Mouse (Mus musculus): Measurements from ENCODE around the gene Fancd2os. TPM values are rescaled to one million over a fixed set of nuclear protein-coding genes. Genes with fewer than 3 reads are reported as not detected.
A peak's percentile ranks its signal among the peaks of the same experiment; 100 is the strongest.

Gene Fancd2os
- not detected for total RNA-seq (2018; cell fraction: chromatin; rRNA removed)
- not detected for total RNA-seq (2018; cell fraction: cytosol; rRNA removed)
- under 1 TPM in 1 of 26 experiments, not detected in 25; 0.77 TPM for total RNA-seq (2018; cell fraction: nucleus; rRNA removed)
- polyA plus RNA-seq (2018): not detected in 3 replicates

DNA sequence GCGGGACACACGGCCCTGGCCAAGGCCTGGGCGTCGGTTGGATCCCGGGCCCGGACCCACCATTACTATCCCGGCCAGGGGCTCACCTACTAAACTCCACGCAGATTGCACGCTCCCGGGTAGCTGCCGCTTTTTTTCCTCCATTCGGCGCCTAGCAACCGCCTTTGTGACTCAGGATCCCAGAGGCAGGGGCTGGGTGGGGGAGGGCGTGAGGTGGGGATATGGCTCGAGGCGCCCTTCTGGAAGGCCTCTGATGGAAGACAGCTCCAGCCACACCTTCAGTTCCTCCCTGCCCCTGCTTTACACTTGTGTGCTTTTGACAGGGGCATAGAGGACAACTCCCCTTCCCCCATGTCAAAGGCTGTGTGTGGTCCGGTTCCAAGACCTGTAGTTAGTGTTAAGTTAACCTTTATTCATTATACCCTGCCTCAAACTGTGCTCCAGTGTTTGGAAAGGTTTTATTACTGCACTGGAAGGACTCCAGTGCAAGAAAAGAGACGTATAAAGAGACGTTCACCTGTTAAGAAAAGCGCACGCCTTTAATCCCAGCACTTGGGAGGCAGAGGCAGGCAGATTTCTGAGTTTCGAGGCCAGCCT, at the start of gene Fancd2os:
Fancd2os (minus strand) TSS at position 173 of the 597 bp plus-strand sequence.
- H3K79me2 ChIP-seq (ENCODE audit: inconsistent target): peaks cover 8% of the 10 kb centered on the region
- no peak within 1 kb of the TSS for H3K4me3 ChIP-seq (ENCODE audit: inconsistent target)
- no peak within 1 kb of the TSS for H3K27ac ChIP-seq
- 88% methylated on average over 23 of the region's 23 CpGs for WGBS (ENCODE audit: missing documents)
- no peaks in the 10 kb centered on the region for H3K36me3 ChIP-seq (ENCODE audit: inconsistent target)

DNA sequence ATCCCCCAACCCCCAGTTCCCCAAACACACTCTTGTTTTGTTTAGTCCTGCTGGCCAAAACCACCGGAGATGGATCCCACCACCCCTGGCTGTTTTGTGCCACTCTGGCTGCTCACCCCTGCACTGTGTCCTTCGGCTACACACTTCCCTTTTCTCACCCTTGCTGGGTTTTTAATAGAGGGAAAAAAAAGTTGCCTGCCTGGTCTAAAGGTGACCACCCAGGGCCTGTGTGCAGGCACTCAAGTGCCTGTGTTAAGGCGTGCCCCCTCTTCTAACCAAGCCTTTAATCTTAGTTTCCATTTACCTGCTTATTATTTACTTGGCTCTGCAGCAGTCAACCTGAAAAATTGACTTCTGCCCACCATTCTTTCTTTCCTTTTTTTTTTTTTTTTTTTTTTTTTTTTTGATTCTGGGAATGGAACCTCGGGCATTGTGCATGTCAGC, 49.7 kb upstream of the Fancd2os start:
- H3K36me3 ChIP-seq (ENCODE audit: inconsistent target): peaks cover 43% of the 10 kb centered on the region; the same call in 1 of the 2 replicates
- no peak overlapping the region for H3K4me3 ChIP-seq (ENCODE audit: inconsistent target)
- H3K79me2 ChIP-seq (ENCODE audit: inconsistent target): peaks cover 100% of the 10 kb centered on the region
- peak overlapping the region; percentile 56 for H3K27ac ChIP-seq
- 3% methylated on average over 3 of the region's 4 CpGs for WGBS (ENCODE audit: missing documents)

GRCm38 (mm10) chr6:113649346-113650196, 49.1 kb upstream of the Fancd2os start:
- Histone ChIP-seq H3K79me2 (ENCODE audit: inconsistent target) (peaks cover 96% of the 10 kb centered on the region), H3K36me3 (ENCODE audit: inconsistent target) (peaks cover 43% of the 10 kb centered on the region; the same call in 1 of the 2 replicates), H3K27ac (peak overlapping the region; percentile 56), H3K4me3 (ENCODE audit: inconsistent target) (no peak overlapping the region)
- 51% methylated on average over 5 of the region's 7 CpGs for WGBS (ENCODE audit: missing documents)

DNA sequence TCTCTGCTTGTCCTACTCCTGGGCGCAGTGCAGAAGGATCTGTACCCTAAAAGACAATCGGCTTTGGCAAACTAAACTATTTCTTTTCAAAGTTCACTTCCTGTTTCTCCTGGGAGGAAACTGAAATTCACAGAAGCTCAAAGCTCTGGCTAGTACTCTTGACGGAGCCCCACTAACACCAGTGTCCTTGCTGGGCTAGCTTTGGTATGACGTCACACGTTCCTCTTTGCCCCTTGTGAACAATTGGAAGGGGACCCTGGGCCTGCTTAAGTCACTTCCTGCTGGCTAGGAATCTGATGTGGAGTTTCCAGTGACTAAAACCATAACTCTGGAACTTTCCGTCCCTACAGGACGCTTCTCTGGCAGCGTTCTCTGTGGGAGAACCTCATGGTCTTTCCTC, 44.3 kb upstream of the Fancd2os start:
- H3K79me2 ChIP-seq (ENCODE audit: inconsistent target): peaks cover 96% of the 10 kb centered on the region
- H3K36me3 ChIP-seq (ENCODE audit: inconsistent target): peaks cover 25% of the 10 kb centered on the region; the same call in 1 of the 2 replicates
- 22% methylated on average over 8 of the region's 8 CpGs for WGBS (ENCODE audit: missing documents)
- H3K4me3 ChIP-seq (ENCODE audit: inconsistent target): no peak overlapping the region
- H3K27ac ChIP-seq: peak overlapping the region; percentile 75

GRCm38 (mm10) chr6:113643967-113644366, 43.5 kb upstream of the Fancd2os start:
- peak overlapping the region; percentile 75 for H3K27ac ChIP-seq
- no peak overlapping the region for H3K4me3 ChIP-seq (ENCODE audit: inconsistent target)
- 100% methylated on average over 2 of the region's 2 CpGs for WGBS (ENCODE audit: missing documents)
- peaks cover 22% of the 10 kb centered on the region; the same call in 1 of the 2 replicates for H3K36me3 ChIP-seq (ENCODE audit: inconsistent target)
- peaks cover 96% of the 10 kb centered on the region for H3K79me2 ChIP-seq (ENCODE audit: inconsistent target)

GRCm38 (mm10) chr6:113643021-113643420, 42.5 kb upstream of the Fancd2os start:
- WGBS (ENCODE audit: missing documents): 83% methylated on average over 3 of the region's 4 CpGs
- Histone ChIP-seq H3K79me2 (ENCODE audit: inconsistent target) (peaks cover 94% of the 10 kb centered on the region), H3K36me3 (ENCODE audit: inconsistent target) (peaks cover 12% of the 10 kb centered on the region; the same call in 1 of the 2 replicates), H3K4me3 (ENCODE audit: inconsistent target) (no peak overlapping the region), H3K27ac (no peak overlapping the region)

DNA sequence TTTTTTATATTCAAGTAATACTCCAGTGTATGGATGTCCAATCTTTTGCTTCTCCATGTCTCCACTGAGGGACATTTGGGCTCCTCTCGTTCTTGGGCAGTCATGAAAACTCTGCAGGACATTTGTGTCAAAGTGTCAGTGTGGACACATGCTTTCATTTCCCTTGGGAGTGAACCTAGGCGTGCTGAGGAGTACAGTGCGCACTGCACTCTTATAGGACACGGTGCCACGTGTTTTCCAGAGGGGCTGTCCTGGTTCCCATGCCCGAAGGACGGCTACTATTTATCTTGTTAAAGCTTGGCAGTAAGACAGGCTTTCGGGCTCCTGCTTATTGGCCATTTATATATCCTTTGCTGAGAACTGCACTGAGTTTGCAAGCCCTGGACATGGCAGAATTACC, 42.1 kb upstream of the Fancd2os start:
- WGBS (ENCODE audit: missing documents): 96% methylated on average over 8 of the region's 8 CpGs
- Histone ChIP-seq H3K27ac (no peak overlapping the region), H3K79me2 (ENCODE audit: inconsistent target) (peaks cover 90% of the 10 kb centered on the region), H3K4me3 (ENCODE audit: inconsistent target) (no peak overlapping the region), H3K36me3 (ENCODE audit: inconsistent target) (peaks cover 8% of the 10 kb centered on the region; the same call in 1 of the 2 replicates)

- Histone ChIP-seq H3K79me2 (ENCODE audit: inconsistent target) (peaks cover 59% of the 10 kb centered on the region), H3K36me3 (ENCODE audit: inconsistent target) (no peaks in the 10 kb centered on the region), H3K4me3 (ENCODE audit: inconsistent target) (peak overlapping the region; percentile 84), H3K27ac (peak overlapping the region; percentile 72)
- WGBS (ENCODE audit: missing documents): 81% methylated on average over 4 of the region's 4 CpGs
Observed at GRCm38 (mm10) chr6:113639201-113639600, 38.7 kb upstream of the Fancd2os start.

GRCm38 (mm10) chr6:113638302-113639040, 38.0 kb upstream of the Fancd2os start, which contains the start of gene Irak2:
Gene Irak2 (plus strand): TSS chr6:113638467.
- peak within 1 kb of the TSS; percentile 84 for H3K4me3 ChIP-seq (ENCODE audit: inconsistent target)
- peak within 1 kb of the TSS; percentile 72 for H3K27ac ChIP-seq
- no peaks in the 10 kb centered on the region for H3K36me3 ChIP-seq (ENCODE audit: inconsistent target)
- H3K79me2 ChIP-seq (ENCODE audit: inconsistent target): peaks cover 52% of the 10 kb centered on the region
- WGBS (ENCODE audit: missing documents): 4% methylated on average over 37 of the region's 37 CpGs

DNA sequence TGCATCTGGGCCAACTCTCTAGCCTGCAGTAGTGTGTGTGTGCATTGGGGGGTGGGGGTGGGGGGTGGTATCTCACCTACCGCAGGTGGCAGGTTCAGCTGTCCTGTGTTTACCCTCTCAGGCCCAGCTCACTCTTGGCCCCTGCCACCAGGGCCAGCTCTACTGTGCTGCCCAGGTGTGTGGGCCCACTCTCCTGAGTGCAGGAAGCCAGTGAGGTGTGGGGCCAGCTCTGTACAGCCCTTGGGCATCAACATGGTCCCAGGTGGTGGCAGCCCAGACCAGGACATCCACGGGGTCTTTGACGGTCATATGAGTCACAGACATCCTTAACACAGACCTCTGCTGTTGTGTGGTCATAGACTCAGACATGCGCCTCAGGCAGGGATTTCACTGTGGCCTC, 32.3 kb upstream of the Fancd2os start:
- WGBS (ENCODE audit: missing documents): 94% methylated on average over 4 of the region's 4 CpGs
- Histone ChIP-seq H3K79me2 (ENCODE audit: inconsistent target) (peaks cover 3% of the 10 kb centered on the region; the same call in 1 of the 2 replicates), H3K4me3 (ENCODE audit: inconsistent target) (no peak overlapping the region), H3K27ac (no peak overlapping the region), H3K36me3 (ENCODE audit: inconsistent target) (peaks cover 13% of the 10 kb centered on the region; the same call in 1 of the 2 replicates)

DNA sequence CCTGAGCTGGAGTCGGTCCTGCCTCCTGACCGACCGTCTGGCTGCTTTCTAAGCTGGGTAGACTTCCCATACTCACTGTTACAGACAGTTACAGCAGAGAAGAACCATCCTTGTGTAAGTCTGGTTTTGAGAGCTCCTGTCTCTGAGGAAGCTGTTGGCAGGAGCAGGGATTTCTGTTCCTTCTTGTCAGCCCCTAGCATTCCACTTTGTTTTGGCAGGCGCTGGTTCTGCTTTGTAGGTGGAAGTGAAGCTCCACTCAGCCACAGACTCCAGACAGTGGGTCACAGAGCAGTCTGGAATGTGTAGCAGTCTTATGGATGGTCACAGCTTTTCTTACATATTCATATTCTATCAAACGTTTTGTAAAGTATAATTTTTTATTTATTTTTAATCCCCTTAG, 29.8 kb upstream of the Fancd2os start:
- peaks cover 28% of the 10 kb centered on the region for H3K79me2 ChIP-seq (ENCODE audit: inconsistent target)
- peak overlapping the region; percentile 32 for H3K27ac ChIP-seq
- WGBS (ENCODE audit: missing documents): 26% methylated on average over 5 of the region's 5 CpGs
- H3K36me3 ChIP-seq (ENCODE audit: inconsistent target): peaks cover 15% of the 10 kb centered on the region; the same call in 1 of the 2 replicates
- no peak overlapping the region for H3K4me3 ChIP-seq (ENCODE audit: inconsistent target)

- H3K36me3 ChIP-seq (ENCODE audit: inconsistent target): peaks cover 10% of the 10 kb centered on the region; the same call in 1 of the 2 replicates
- 60% methylated on average over 5 of the region's 5 CpGs for WGBS (ENCODE audit: missing documents)
- no peak overlapping the region for H3K27ac ChIP-seq
- peak overlapping the region; percentile 65 for H3K4me3 ChIP-seq (ENCODE audit: inconsistent target)
- H3K79me2 ChIP-seq (ENCODE audit: inconsistent target): peaks cover 39% of the 10 kb centered on the region
Observed at GRCm38 (mm10) chr6:113624989-113625770, 24.7 kb upstream of the Fancd2os start.

GRCm38 (mm10) chr6:113623941-113624751, 23.6 kb upstream of the Fancd2os start, which contains the start of gene Vhl:
Gene Vhl (plus strand): TSS chr6:113623959.
- under 1% methylated on average over 69 of the region's 76 CpGs for WGBS (ENCODE audit: missing documents)
- Histone ChIP-seq H3K79me2 (ENCODE audit: inconsistent target) (peaks cover 39% of the 10 kb centered on the region), H3K27ac (0 out of 2 replicates have a peak within 1 kb of the TSS, but pooled peaks have one; percentile 32), H3K4me3 (ENCODE audit: inconsistent target) (peak within 1 kb of the TSS; percentile 65), H3K36me3 (ENCODE audit: inconsistent target) (peaks cover 10% of the 10 kb centered on the region; the same call in 1 of the 2 replicates)
